Mouse (Mus musculus) left cerebral cortex, adult 8-10 months (tissue): ENCODE measurements around the gene Sbk1. TPM values are rescaled to one million over a fixed set of nuclear protein-coding genes. Genes with fewer than 3 reads are reported as not detected.

ENCODE experiments used
- DNase-seq, 2 experiments: peaks; one replicate each; pipeline ENCODE4 v3.0.0; 2022; ENCODE audit warnings: low spot score in 2 of 2
- total RNA-seq, 4 experiments: library from RNA; stranded (reverse); gene quantifications; 2 replicates each; pipeline ENCODE4 v1.2.4; 2022

Sbk1 gene
- 10 to 100 TPM; 50.0 to 62.1 (median 56.5) TPM for total RNA-seq

GRCm38 (mm10) chr7:126271712-126272683 is at the start of gene Sbk1:
Sbk1 (plus strand) TSS chr7:126272619.
- peak; percentile 89 to 91 for DNase-seq

GRCm38 (mm10) chr7:126222753-126223152 is 49.7 kb upstream of the Sbk1 start:
- no peak for DNase-seq

GRCm38 (mm10) chr7:126226136-126226535 is 46.3 kb upstream of the Sbk1 start:
- no peak for DNase-seq

GRCm38 (mm10) chr7:126230357-126231148 is 41.9 kb upstream of the Sbk1 start:
- DNase-seq, result no peak

GRCm38 (mm10) chr7:126232345-126233071 is 39.9 kb upstream of the Sbk1 start:
- DNase-seq, result no peak

GRCm38 (mm10) chr7:126234611-126235010 is 37.8 kb upstream of the Sbk1 start:
- DNase-seq, result no peak

GRCm38 (mm10) chr7:126236083-126236793 is 36.2 kb upstream of the Sbk1 start:
- DNase-seq, result peak in 1 of 2 experiments; percentile 50

- peak in 1 of 2 experiments; percentile 69 for DNase-seq
Observed at GRCm38 (mm10) chr7:126236794-126237192, 35.6 kb upstream of the Sbk1 start.

GRCm38 (mm10) chr7:126240814-126241360 is 31.5 kb upstream of the Sbk1 start:
- DNase-seq, result no peak

- DNase-seq, result no peak
Observed at GRCm38 (mm10) chr7:126244168-126244750, 28.2 kb upstream of the Sbk1 start.

- no peak for DNase-seq
Observed at GRCm38 (mm10) chr7:126248088-126248487, 24.3 kb upstream of the Sbk1 start.

GRCm38 (mm10) chr7:126248641-126249141 is 23.7 kb upstream of the Sbk1 start:
- DNase-seq, result no peak

- DNase-seq, result no peak
Observed at GRCm38 (mm10) chr7:126249146-126249545, 23.3 kb upstream of the Sbk1 start.

GRCm38 (mm10) chr7:126249986-126250385 is 22.4 kb upstream of the Sbk1 start:
- no peak for DNase-seq

- no peak for DNase-seq
Observed at GRCm38 (mm10) chr7:126250481-126250880, 21.9 kb upstream of the Sbk1 start.

GRCm38 (mm10) chr7:126251698-126252097 is 20.7 kb upstream of the Sbk1 start:
- DNase-seq, result no peak

GRCm38 (mm10) chr7:126252230-126252629 is 20.2 kb upstream of the Sbk1 start:
- DNase-seq, result no peak

GRCm38 (mm10) chr7:126260280-126261210 is 11.9 kb upstream of the Sbk1 start:
- DNase-seq, result peak in 1 of 2 experiments; percentile 70

- DNase-seq, result no peak
Observed at GRCm38 (mm10) chr7:126261823-126262222, 10.6 kb upstream of the Sbk1 start.
